Mouse (Mus musculus) heart, postnatal 4 days (tissue): ENCODE data around the gene Trim38. TPM values are rescaled to one million over a fixed set of nuclear protein-coding genes. Genes with fewer than 3 reads are reported as not detected.
A peak's percentile ranks its signal among the peaks of the same experiment; 100 is the strongest.

Experiments
- DNase-seq: peaks from one replicate; pipeline ENCODE4 v3.0.0; 2021
- total RNA-seq, 2 experiments: library from RNA; stranded (reverse); gene quantifications; 2 replicates each; pipeline ENCODE4 v1.2.3; 2021

Trim38 gene
- total RNA-seq, 2 experiments from 2014 or later: not detected

DNA sequence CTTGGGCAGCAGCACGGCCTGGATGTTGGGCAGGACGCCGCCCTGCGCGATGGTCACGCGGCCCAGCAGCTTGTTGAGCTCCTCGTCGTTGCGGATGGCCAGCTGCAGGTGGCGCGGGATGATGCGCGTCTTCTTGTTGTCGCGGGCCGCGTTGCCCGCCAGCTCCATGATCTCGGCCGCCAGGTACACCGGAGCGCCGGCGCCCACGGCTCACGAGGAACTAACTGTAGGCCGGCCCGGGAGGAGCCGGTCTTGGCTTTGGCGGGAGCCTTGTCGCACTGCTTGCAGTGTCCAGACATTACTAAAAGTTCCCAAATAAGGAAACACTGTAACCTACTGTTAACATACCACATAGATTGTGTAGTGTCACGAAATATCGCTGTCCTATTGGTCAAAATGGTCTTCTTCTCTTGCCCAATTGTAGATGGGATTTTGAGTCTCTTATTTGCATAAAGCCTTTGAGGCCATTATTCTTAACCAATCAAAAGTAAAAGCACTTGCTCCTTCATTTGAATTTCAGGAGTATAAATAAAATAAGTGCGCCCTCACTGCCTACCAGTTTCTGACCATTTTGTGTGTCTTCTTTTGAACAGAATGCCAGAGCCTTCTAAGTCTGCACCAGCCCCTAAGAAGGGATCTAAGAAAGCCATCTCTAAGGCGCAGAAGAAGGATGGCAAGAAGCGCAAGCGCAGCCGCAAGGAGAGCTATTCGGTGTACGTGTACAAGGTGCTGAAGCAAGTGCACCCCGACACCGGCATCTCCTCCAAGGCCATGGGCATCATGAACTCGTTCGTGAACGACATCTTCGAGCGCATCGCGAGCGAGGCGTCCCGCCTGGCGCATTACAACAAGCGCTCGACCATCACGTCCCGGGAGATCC lies 23.3 kb upstream of the Trim38 start, which contains the start of gene Hist1h2bb:
Hist1h2bb (plus strand) TSS at position 534 of the 880 bp plus-strand sequence.
- peak; percentile 68 for DNase-seq

DNA sequence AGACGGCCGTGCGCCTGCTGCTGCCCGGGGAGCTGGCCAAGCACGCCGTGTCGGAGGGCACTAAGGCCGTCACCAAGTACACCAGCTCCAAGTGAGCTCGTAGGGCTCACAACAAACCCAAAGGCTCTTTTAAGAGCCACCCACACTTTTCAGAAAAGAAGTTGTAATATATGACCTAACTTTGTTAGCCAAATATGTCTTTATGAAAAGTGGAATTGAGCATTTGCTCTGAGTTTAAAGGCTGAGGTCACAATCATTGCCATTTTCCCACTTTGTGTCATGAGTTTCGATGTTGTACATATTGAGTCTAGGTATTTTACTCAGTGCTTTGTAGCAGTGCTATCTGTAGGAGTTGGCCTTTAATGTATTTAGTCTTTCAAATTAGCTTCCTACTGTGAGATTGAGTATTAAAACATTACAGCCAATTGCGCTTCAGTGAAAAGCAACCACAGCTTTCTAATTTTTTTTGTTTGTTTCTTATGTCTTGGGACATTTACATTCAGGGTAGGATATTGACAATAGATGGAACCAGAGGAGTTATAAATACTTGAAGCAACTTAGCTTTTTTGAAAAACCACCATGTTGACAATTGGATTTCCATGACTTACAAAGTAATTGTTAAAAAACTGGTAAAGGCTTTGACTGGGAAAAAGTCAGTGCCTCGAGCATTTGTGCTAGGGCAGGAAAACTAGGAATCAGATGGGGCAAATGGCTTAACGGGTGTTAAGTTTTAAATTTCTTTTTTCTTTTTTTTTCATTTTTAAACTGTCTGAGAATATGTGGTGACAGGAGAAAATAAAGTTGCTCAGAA lies 22.4 kb upstream of the Trim38 start:
- no peak for DNase-seq

DNA sequence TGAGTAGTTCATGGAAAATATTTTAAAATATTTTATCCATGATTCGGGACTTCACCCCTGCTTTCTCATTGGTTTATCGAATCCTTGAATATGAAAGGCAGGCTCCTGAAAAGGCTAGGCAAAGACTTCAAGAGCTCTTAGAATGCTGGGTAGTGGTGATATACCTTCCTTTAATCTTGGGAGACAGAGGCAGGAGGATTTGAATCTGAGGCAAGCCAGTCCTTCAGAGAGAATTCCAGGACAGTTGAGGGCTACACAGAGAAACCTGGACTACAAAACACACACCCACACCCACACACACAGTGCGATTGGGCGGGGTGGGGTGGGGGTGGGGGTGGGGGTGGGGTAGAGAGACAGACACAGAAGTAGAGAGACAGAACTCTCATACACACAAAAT lies 21.8 kb upstream of the Trim38 start:
- DNase-seq: no peak

DNA sequence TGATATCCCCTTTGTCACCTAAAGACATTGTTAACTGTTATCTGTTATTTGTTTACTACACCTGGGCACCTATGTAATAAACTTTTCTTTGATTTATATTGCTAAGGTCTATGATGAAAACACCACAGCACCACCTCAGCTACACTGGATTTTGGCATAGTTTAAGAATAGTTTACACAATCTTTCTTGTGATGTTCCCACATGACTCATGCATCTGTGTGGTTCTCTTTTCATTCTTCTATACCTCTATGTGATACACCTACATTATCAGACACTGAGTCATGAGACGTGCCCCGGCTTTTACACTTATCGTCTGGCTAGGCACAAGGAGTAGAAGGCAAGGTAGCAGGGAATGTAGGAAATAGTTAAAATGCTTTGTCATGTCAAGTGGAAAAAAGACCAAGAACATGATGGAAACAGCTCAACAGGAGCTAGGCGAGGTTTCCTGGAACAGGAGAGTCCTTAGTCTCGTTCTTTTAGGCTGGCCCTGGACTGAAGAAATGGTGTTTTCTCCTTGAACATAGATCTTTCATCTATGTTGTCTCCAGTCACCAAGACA lies 20.1 kb upstream of the Trim38 start:
- no peak for DNase-seq

DNA sequence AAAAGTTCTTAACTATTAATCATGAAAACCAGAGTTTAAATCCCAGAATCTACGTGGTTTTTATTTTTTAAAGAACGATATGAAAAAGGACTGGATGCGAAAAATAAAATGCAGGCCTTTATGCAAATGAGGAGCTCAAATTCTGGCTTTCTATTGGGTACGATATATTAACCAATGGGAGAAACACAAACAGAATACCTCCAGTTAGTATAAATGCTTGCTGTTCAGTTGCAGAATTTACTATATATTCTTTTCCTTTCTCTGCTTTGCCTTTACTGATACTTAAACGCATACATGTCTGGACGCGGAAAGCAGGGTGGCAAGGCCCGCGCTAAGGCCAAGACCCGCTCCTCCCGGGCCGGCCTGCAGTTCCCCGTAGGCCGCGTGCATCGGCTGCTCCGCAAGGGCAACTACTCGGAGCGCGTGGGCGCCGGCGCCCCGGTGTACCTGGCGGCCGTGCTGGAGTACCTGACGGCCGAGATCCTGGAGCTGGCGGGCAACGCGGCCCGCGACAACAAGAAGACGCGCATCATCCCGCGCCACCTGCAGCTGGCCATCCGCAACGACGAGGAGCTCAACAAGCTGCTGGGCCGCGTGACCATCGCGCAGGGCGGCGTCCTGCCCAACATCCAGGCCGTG lies 18.8 kb upstream of the Trim38 start, which contains the start of gene Hist1h2ab:
Hist1h2ab (plus strand) TSS at position 288 of the 639 bp plus-strand sequence.
- peak; percentile 43 for DNase-seq

DNA sequence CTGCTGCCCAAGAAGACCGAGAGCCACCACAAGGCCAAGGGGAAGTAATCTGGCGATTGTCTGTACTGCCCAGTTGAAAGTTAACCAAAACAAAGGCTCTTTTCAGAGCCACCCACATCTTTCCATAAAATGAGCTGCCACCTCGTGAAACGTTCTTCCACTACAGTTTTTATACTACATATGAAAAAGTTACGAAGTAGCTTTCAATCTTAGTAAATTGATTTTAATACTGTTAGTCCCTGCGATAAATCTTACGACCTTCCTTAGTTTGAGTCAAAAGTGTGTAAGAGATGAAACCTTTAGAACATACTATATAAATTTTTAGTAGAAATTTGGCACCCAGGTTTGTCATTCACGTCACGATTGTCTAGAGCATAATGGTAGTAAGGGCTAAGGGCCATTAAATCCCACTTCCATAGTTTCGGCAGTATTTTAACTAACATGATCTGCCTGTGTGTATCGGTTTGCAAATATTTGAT lies 18.2 kb upstream of the Trim38 start:
- no peak for DNase-seq

DNA sequence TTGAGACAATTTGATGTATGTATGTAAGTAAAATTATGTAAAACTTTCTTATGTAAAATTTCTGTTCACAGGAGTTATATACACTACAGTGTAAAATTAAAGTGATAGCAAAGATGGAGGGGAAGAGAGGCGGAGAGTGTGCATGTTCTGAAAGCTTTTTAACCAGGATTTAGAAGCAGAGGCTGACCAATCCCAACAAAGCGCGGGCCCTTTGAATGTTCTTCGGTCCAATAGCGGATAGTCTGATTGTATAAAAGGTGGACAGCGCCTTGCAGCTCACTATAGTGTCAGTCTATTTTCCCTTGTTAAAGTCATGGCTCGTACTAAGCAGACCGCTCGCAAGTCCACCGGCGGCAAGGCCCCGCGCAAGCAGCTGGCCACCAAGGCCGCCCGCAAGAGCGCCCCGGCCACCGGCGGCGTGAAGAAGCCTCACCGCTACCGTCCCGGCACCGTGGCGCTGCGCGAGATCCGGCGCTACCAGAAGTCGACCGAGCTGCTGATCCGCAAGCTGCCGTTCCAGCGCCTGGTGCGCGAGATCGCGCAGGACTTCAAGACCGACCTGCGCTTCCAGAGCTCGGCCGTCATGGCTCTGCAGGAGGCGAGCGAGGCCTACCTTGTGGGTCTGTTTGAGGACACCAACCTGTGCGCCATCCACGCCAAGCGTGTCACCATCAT lies 17.5 kb upstream of the Trim38 start, which contains the start of gene Hist1h3b:
Hist1h3b (plus strand) TSS at position 201 of the 675 bp plus-strand sequence.
- DNase-seq: peak; percentile 91

DNA sequence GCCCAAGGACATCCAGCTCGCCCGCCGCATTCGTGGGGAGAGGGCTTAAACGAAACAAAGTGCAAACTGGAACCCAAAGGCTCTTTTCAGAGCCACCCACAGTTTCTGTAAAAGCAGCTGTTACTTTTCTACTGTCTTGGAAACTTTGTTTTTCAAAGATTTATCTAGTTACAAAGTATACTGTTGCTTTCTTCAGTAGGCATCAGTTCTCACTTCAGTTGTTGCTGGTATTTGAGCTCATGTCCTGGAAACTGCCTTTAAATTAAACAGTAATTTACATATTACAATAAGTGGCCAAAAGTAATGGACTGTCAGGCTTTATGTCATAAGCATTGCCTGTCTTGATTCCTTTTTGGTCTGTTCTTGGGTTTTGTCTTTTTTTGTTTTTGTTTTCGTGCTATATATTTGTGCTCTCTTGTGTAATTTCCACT lies 17.0 kb upstream of the Trim38 start:
- no peak for DNase-seq

DNA sequence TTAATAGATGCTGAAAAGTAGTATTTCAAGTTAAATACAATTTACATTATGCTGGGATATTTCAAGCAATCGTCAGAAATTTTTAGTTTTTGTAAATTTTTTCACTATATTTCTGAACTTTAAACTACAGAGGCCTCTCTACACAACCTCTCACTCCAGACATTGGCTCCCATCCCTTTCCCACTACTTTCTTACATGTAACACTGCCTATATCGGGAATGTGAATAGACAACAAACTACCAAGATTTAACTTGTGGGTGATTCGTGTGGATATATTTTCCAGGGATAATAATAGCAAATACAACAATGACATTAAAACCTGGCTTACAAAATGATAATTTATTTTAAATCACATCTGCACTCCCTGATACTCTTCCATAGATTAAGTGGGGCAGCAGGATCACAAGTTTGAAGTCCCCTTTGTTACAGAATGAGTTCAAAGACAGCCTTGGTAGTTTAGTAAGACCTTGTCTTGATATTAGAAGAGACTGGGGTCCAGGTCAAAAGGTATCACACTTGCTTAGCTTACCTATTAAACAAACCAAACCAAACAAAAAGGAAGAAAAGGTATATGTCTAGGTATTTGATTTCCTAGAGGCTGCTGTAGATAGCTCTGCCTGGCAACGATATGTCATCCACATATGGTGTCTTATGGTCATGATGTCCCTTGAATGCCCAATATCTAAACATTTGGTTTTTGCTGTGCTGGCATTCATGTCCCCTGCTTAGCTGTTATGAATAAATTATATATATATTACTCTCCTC lies 16.2 kb upstream of the Trim38 start:
- DNase-seq: no peak

DNA sequence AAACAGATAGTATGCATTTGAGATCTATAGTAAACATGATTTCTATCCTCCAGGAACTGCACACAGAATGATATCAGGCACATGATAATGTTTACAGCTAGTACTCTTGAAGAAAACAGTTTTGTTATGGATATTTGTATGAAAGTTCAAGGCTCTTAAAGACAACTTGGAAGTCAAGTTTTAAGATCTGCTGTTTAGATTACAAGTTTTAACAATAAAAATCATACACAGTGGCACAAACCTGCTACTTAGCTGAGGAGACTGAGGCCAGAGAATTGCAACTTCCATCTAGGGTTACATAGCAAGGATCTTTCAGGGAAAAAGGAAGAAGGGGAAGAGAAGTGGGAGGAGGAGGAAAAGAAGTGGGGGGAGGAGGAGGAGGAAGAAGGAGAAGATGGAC lies 14.7 kb upstream of the Trim38 start:
- no peak for DNase-seq

DNA sequence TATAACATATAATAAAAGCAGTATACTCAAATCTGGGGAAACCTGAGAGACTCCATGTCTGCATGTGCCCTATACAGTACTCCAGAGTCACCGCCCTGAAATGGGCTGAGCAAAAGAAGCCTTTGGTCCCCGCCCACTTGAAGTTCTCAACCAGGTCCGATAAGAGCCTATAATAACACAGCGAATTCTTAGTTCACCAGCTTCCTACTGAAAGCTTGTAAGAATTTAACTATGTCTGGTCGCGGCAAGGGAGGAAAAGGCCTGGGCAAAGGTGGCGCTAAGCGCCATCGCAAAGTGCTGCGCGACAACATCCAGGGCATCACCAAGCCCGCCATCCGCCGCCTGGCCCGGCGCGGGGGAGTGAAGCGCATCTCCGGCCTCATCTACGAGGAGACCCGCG lies 12.9 kb upstream of the Trim38 start, which contains the start of gene Hist1h4b:
Hist1h4b (plus strand) TSS at position 224 of the 400 bp plus-strand sequence.
- peak; percentile 85 for DNase-seq

DNA sequence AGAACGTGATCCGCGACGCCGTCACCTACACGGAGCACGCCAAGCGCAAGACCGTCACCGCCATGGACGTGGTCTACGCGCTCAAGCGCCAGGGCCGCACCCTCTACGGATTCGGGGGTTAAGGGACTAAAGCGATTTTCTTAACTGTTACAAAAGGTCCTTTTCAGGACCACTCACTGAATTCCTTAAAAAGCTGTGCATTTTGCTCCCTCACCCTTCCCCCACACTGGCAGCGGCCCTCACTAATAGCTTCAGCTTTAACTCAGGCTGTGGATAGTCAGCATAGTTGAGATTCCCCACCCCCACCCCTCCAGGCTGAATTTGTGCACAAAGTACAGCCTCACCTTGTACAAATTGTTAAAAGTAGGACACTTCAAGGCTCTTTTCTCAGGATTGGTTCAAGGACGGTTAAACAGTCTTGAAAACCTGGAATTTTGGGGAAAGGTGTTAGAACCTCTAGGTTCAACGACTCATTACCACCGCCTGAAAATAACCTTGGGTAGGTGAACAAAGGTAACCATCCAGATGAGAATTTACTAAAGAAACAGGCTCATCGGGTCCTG lies 12.4 kb upstream of the Trim38 start:
- DNase-seq: no peak

DNA sequence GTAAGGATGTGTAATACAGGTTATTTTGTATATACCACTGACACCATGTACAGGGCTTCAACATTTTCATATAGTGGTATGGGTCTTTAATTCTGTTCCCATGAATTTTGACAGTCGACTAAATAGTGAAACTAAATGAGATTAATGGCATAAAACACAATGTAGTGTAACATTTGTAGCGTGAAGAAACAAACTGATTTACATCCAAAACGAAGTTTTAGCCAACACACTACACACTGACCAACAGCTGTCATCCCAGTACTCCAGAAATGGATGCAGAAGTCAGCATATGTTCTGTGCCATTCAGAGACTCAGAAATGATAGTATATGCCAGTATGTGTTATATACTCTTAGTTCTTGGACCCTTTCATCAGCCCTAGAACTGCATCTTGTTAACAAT lies 11.8 kb upstream of the Trim38 start:
- DNase-seq: no peak

DNA sequence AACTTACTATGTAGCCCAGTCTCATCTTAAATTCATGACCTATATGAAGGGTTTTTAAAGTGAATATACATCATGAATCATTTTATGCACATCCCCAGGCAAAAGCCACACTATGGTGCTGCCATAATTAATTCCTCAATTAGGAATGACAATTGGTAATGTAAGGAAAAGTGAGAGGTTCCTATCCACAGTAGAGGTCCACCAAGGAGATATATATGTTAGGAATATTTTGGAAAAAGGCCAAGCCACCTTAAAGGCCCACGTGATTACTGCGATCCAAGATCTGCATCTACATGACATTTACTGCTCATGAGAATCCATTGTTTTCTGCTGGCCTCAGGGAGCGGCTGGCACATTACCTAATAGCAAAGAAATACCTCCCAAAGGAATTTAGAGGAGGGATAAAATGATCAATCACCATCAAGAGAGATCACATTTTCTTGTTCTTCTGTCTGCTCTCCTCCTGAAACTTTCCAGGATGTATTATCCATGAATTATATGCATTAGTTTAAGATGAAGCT lies 10.4 kb upstream of the Trim38 start:
- DNase-seq: no peak

DNA sequence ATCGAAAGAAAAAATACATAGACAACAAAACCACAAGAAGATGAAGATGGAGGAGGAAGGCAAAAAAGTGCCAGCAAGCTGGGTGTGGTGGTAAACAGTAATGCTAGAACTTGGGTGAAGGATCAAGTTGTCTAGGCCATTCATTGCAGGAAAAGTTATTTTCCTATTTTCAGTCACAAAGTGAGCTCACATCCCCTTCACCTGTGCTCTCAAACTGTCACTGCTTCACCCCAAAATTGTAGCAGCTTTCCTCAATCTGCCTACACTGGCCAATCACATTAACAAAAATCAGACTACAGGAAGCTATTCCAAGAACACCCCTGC lies 9.8 kb upstream of the Trim38 start:
- DNase-seq: no peak

DNA sequence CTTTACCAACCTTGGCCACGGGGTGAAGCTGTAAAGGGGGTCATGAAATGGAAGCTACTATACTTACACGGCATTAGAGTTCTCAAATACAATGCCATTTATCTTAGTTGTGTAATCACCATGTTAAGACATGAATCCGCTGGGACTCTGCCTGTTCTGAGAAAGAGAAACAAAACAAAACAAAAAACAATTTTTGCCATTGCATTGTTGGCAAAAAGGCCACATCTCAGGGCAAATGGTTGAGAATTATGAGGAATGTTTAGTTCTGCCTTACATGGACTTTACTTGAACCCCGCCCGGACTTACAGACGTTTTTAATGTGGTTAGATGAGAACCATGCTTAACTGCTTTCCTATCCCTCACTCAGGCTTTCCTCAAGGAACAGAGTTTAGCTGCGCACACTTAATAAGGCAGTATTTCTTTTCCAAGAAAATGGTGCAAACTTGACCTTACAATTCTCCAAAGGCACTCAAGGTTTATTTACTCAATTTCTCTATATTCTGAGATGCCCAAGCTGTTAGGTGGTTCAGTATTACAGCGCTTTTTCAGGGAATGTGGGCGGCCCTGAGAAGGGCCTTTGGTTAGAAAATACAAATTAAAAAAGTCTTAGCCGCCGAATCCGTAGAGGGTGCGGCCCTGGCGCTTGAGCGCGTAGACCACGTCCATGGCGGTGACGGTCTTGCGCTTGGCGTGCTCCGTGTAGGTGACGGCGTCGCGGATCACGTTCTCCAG lies 9.3 kb upstream of the Trim38 start:
- peak; percentile 16 for DNase-seq

DNA sequence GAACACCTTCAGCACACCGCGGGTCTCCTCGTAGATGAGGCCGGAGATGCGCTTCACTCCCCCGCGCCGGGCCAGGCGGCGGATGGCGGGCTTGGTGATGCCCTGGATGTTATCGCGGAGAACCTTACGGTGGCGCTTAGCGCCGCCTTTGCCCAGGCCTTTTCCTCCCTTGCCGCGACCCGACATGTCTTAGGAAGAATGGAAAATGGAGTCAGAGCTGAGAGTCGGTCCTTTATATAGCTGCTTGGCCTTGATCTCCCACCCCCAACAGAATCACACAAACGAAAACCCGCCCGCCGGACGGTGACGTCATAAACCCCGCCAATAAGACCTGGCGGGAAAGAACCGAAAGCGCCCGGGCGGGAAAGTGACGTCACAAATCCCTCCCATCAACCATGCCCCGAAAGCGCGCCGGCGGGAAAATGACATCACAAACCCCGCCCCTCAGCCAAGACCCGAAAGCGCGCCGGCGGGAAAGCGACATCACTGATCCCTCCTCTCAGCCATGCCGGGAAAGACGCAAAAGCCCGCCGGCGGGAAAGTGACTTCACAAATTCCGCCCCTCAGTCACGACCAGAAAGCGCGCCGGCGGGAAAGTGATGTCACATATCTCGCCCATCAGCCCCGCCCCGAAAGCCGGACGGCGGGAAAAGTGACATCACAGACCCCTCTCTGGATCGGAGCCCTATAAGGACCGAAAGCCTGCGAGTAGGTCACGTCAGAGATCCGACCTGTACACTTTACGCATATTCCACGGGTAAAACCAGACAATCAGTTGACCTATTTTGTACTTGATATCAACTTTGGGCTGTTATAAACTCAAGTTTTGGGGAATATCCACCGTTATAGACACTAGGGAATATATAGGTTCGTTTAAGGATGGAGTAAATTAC lies 8.5 kb upstream of the Trim38 start, which contains the start of gene Hist1h4a:
Hist1h4a (minus strand) TSS at position 259 of the 893 bp plus-strand sequence.
- peak; percentile 99 for DNase-seq
